Mouse (Mus musculus): Measurements from ENCODE around the gene Qprt. TPM values are rescaled to one million over a fixed set of nuclear protein-coding genes. Genes with fewer than 3 reads are reported as not detected.
A peak's percentile ranks its signal among the peaks of the same experiment; 100 is the strongest.
"Not testable (repeated sequence)": the region's sequence is repeated elsewhere in the genome, so short reads cannot be mapped to it uniquely, and the experiment has no call there.

Qprt gene
- polyA plus RNA-seq, 1 experiment from 2014 or later, result 3.3 TPM

- peak; percentile 63; the same call in 1 of the 2 replicates for ATAC-seq (ENCODE audit: insufficient number of reproducible peaks, low FRiP score, low TSS enrichment, low read depth)
- WGBS, result 59% methylated on average over 16 of the region's 16 CpGs
- no peak within 1 kb of the TSS for H3K9ac ChIP-seq
These were observed 30.7 kb downstream of the Qprt start, which contains the start of gene AI467606 for GRCm38 (mm10) chr7:127091114-127091896. TSS of gene AI467606 (plus strand) at chr7:127091359.

DNA sequence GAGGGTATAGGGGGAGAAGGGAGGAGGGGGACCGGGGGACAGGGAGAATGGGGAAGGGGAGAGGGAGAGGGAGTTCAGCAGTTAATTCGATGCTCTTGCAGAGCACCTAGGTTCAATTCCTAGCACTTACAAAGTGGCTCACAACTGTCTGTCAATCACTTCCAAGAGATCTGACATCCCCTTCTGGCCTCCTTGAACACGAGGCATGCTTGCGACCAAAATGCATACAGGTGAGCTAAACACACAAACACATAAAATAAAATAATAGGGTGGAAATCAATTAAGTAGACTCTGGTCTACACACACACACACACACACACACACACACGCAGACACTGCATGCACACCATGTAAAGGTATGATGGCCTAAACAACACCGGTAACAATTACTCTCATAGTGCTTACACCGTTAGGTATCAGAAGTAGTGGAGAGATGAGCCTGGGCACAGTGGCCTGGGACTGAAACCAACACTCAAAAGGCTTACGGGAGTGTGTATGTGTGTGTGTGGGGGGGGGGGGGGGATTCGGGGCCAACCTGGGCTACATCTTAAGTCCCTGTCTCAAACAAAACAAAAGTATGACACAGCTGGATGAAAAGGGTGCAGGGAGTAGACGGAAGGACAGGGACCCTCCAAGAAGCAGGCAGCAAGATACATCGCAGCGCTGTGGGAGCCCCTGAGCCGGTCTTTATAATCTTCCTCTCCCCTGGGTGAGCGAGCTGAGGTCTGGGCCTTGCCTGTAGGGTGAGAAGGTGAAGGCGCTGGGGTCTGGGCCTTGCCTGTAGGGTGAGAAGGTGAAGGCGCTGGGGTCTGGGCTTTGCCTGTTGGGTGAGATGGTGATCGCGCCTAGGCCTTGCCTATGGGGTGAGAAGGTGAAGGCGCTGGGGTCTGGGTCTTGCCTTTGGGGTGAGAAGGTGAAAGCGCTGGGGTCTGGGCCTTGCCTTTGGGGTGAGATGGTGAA lies 31.6 kb downstream of the Qprt start:
- Histone ChIP-seq H3K27ac (replicated peaks) (no peak overlapping the region), H3K36me3 (no peaks in the 10 kb centered on the region), H3K4me2 (replicated peaks) (no peak overlapping the region), H3K4me1 (peaks cover 8% of the 10 kb centered on the region; the same call in 1 of the 2 replicates), H3K27me3 (no peaks in the 10 kb centered on the region), H3K4me3 (replicated peaks) (no peak overlapping the region), H3K9me3 (replicated peaks) (no peaks in the 10 kb centered on the region), H3K9ac (no peak overlapping the region)
- WGBS, result 82% methylated on average over 20 of the region's 20 CpGs
- ATAC-seq (ENCODE audit: insufficient number of reproducible peaks, low FRiP score, low TSS enrichment, low read depth), result no peak

More at GRCm38 (mm10) chr7:127091114-127091896, 30.7 kb downstream of the Qprt start, which contains the start of gene AI467606:
- Histone ChIP-seq H3K9me3 (replicated peaks) (no peaks in the 10 kb centered on the region), H3K4me3 (replicated peaks) (0 out of 2 replicates have a peak within 1 kb of the TSS, but pooled peaks have one; percentile 9), H3K36me3 (no peaks in the 10 kb centered on the region), H3K27ac (replicated peaks) (no peak within 1 kb of the TSS), H3K27me3 (no peaks in the 10 kb centered on the region), H3K4me2 (replicated peaks) (0 out of 2 replicates have a peak within 1 kb of the TSS, but pooled peaks have one; percentile 17), H3K4me1 (peaks cover 13% of the 10 kb centered on the region; the same call in 1 of the 2 replicates)

- Histone ChIP-seq H3K4me1 (peaks cover 8% of the 10 kb centered on the region; the same call in 1 of the 2 replicates), H3K9me3 (replicated peaks) (no peaks in the 10 kb centered on the region), H3K27me3 (no peaks in the 10 kb centered on the region), H3K27ac (replicated peaks) (no peak overlapping the region), H3K4me3 (replicated peaks) (peak overlapping the region; percentile 13), H3K36me3 (no peaks in the 10 kb centered on the region), H3K9ac (no peak overlapping the region), H3K4me2 (replicated peaks) (peak overlapping the region; percentile 39)
- no peak for ATAC-seq (ENCODE audit: insufficient number of reproducible peaks, low FRiP score, low TSS enrichment, low read depth)
- WGBS, result 19% methylated on average over 27 of the region's 27 CpGs
These were observed 32.9 kb downstream of the Qprt start for GRCm38 (mm10) chr7:127088901-127089845.

- WGBS, result 83% methylated on average over 3 of the region's 3 CpGs
- no peaks in the 10 kb centered on the region for H3K36me3 ChIP-seq
- peaks cover 8% of the 10 kb centered on the region; the same call in 1 of the 2 replicates for H3K4me1 ChIP-seq
- H3K27me3 ChIP-seq, result no peaks in the 10 kb centered on the region
- H3K9ac ChIP-seq, result no peak overlapping the region
- H3K9me3 ChIP-seq (replicated peaks), result no peaks in the 10 kb centered on the region
- no peak overlapping the region for H3K4me3 ChIP-seq (replicated peaks)
- no peak for ATAC-seq (ENCODE audit: insufficient number of reproducible peaks, low FRiP score, low TSS enrichment, low read depth)
- no peak overlapping the region for H3K27ac ChIP-seq (replicated peaks)
- no peak overlapping the region for H3K4me2 ChIP-seq (replicated peaks)
These were observed 33.9 kb downstream of the Qprt start for GRCm38 (mm10) chr7:127088083-127088482.

GRCm38 (mm10) chr7:127087278-127088010 lies 34.6 kb downstream of the Qprt start, which contains the start of gene Zg16:
TSS of gene Zg16 (minus strand) at chr7:127087328.
- not testable (repeated sequence) for H3K27ac ChIP-seq (replicated peaks); H3K27me3 ChIP-seq; H3K4me3 ChIP-seq (replicated peaks); ATAC-seq (ENCODE audit: insufficient number of reproducible peaks, low FRiP score, low TSS enrichment, low read depth); H3K9ac ChIP-seq; H3K4me1 ChIP-seq; H3K9me3 ChIP-seq (replicated peaks); H3K36me3 ChIP-seq; H3K4me2 ChIP-seq (replicated peaks)
- WGBS, result 76% methylated on average over 6 of the region's 6 CpGs

DNA sequence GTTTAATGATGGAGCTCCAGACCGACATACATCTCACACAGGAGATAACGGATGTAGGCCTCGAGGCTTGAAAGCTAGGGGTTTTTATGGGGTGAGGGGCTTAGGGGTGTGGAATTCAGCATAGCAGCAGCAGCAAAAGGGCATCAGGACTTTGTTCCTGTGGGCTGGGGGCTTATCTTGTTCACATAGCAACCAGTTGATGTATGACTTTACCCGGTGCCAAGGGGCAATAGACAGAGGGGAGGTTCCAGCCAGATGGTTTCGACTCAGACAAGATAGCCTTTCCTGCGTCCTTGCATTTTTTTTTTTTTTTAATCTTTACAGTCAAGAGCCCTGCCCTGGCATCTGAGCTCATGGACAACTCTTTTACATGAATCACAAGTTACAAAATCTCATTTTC lies 36.3 kb downstream of the Qprt start:
- H3K27me3 ChIP-seq; H3K9me3 ChIP-seq (replicated peaks); H3K4me3 ChIP-seq (replicated peaks); H3K36me3 ChIP-seq; H3K4me1 ChIP-seq; ATAC-seq (ENCODE audit: insufficient number of reproducible peaks, low FRiP score, low TSS enrichment, low read depth); H3K4me2 ChIP-seq (replicated peaks); H3K9ac ChIP-seq; H3K27ac ChIP-seq (replicated peaks): not testable (repeated sequence)
- 75% methylated on average over 6 of the region's 6 CpGs for WGBS

GRCm38 (mm10) chr7:127084794-127085193 lies 37.2 kb downstream of the Qprt start:
- Histone ChIP-seq H3K27ac (replicated peaks) (no peak overlapping the region), H3K27me3 (no peaks in the 10 kb centered on the region), H3K4me3 (replicated peaks) (no peak overlapping the region), H3K36me3 (no peaks in the 10 kb centered on the region), H3K9ac (no peak overlapping the region), H3K4me2 (replicated peaks) (no peak overlapping the region), H3K4me1 (peaks cover 4% of the 10 kb centered on the region; the same call in 1 of the 2 replicates), H3K9me3 (replicated peaks) (no peaks in the 10 kb centered on the region)
- WGBS, result 74% methylated on average over 2 of the region's 2 CpGs
- no peak for ATAC-seq (ENCODE audit: insufficient number of reproducible peaks, low FRiP score, low TSS enrichment, low read depth)

GRCm38 (mm10) chr7:127083689-127084088 lies 38.3 kb downstream of the Qprt start:
- Histone ChIP-seq H3K27me3 (no peaks in the 10 kb centered on the region), H3K9me3 (replicated peaks) (no peaks in the 10 kb centered on the region), H3K4me3 (replicated peaks) (no peak overlapping the region), H3K27ac (replicated peaks) (no peak overlapping the region), H3K4me1 (no peaks in the 10 kb centered on the region), H3K4me2 (replicated peaks) (no peak overlapping the region), H3K36me3 (no peaks in the 10 kb centered on the region), H3K9ac (no peak overlapping the region)
- no peak for ATAC-seq (ENCODE audit: insufficient number of reproducible peaks, low FRiP score, low TSS enrichment, low read depth)
- 74% methylated on average over 4 of the region's 4 CpGs for WGBS

DNA sequence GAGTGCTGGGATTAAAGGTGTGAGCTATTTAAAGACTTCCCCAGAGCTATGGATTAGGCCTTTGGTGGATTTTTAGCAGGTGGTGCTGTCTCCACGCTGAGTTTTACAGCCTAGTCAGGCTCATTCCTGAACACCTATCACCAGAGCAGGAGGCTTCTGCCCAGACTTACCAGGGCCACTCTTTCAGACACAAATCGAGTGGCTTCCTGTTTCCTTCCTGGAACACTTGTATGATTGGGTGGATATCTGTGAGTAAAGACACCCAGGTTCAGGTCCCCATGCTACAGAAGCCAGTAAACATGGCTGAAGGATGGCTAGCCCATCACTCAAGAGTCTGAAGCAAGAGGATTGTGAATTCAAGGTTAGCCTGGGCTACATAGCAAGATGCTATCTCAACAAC lies 39.0 kb downstream of the Qprt start:
- H3K4me2 ChIP-seq (replicated peaks), result no peak overlapping the region
- no peak overlapping the region for H3K9ac ChIP-seq
- no peaks in the 10 kb centered on the region for H3K4me1 ChIP-seq
- ATAC-seq (ENCODE audit: insufficient number of reproducible peaks, low FRiP score, low TSS enrichment, low read depth), result no peak
- H3K36me3 ChIP-seq, result no peaks in the 10 kb centered on the region
- H3K27ac ChIP-seq (replicated peaks), result no peak overlapping the region
- WGBS, result 58% methylated on average over 2 of the region's 2 CpGs
- H3K27me3 ChIP-seq, result no peaks in the 10 kb centered on the region
- H3K4me3 ChIP-seq (replicated peaks), result no peak overlapping the region
- no peaks in the 10 kb centered on the region for H3K9me3 ChIP-seq (replicated peaks)

DNA sequence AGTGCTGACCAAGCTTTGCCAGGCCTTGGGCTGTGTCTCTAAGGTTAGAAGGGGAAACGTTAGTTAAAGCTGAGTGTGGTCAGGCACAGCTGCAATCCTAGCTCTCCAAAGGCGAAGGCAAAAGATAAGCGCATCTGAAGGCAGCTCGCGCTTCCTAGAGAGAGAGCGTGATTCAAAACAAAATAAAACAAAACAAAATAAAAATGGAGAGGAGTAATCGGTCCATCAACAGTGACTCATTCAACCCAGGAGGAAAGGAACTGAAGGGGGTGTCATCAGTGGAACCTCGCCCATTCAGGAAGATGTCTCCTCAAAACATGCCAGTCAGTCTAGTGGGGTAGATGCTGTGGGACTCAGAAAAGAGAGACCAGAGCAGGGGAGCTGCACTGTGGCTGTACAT lies 39.8 kb downstream of the Qprt start:
- Histone ChIP-seq H3K27me3 (no peaks in the 10 kb centered on the region), H3K4me1 (no peaks in the 10 kb centered on the region), H3K27ac (replicated peaks) (no peak overlapping the region), H3K9me3 (replicated peaks) (no peaks in the 10 kb centered on the region), H3K9ac (no peak overlapping the region), H3K4me3 (replicated peaks) (no peak overlapping the region), H3K4me2 (replicated peaks) (no peak overlapping the region), H3K36me3 (no peaks in the 10 kb centered on the region)
- no peak for ATAC-seq (ENCODE audit: insufficient number of reproducible peaks, low FRiP score, low TSS enrichment, low read depth)
- WGBS, result 76% methylated on average over 8 of the region's 8 CpGs

All from embryonic facial prominence, embryonic 15.5 days (tissue).